Mouse (Mus musculus) cerebellum, adult 11-12 months (tissue): ENCODE results near the gene Myl9.

Source experiments
- DNase-seq: peaks from one replicate; pipeline ENCODE4 v3.0.0; 2022

The Myl9 gene

DNA sequence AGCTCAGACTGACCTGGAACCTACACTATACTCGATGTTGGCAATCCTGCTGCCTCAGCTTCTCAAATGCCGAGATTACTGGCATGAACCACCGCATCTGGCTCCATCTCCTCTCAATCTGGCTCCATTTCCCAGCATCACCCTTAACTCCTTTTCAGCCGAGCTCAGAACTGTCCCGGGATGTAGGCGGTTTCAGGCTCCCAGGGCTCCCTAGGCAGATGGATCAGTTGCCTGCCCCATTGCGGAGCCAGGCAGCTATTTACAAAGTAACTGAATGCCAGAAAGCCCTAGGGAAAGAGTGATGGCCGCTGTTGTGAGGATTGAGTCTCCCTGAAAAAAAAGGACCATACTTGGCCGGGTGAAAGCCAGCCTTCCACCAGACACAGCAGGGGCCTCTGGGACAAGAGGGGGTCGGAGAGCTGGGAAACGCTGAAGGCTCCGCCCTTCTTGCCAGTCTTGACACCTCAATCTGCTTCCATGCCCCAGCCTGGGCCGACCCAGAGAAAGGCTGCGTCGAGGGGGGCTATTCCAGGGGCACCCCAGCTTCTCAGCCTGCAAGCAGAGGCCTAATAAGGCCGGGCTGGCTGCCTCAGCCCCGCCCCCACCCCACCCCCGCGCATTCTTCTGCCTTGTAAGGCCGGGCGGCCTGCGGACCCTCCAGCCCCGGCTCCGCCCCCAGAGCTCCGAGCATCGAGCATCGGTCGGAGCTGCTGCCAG, at the start of gene Myl9:
TSS of gene Myl9 (plus strand) at position 683 of the 717 bp plus-strand sequence.
- no peak for DNase-seq

DNA sequence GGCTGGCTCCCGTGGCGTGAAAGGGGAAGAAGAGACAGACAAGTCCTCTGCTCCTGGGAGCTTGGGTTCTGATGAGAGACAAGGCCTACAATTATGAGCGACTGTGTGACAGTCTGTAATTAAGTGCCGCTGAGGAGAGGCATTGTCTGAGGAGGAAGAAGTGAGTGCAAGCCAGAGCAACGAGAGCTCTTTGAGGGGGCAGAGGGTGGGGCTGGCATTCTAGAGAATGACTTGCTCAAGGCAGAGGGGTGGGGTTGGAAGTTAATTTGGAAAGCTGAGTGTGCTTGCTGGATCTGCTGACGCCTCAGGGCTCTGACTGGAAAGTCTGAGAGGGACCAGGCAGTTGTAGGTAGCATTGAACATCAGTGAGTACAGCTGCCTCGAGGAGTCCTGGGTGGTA, 48.9 kb upstream of the Myl9 start:
- DNase-seq = no peak

GRCm38 (mm10) chr2:156726878-156727277, 48.3 kb upstream of the Myl9 start:
- DNase-seq = peak; percentile 63

- DNase-seq = no peak
Observed at GRCm38 (mm10) chr2:156729537-156730469, 45.4 kb upstream of the Myl9 start.

- no peak for DNase-seq
Observed at GRCm38 (mm10) chr2:156730501-156730921, 44.7 kb upstream of the Myl9 start.

DNA sequence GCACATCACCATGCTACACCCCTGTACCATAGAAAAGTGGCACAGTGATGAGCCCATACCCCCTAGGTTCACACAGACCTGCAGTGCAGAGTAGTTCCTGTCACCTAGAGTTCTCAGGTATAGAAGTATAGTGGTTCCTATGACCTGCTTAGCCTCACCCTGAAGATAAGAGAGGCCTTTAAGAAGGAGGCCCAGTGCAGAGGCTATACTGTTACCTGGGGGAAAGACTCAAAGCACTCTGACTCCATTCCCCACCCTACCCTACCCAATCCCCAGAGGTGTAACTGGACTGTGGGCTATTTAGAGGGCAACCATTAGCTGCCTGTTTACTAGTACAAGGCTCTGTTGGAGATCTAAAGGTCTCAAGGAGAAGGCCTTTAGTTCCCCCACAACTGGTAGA, 43.6 kb upstream of the Myl9 start:
- no peak for DNase-seq

GRCm38 (mm10) chr2:156732109-156732508, 43.1 kb upstream of the Myl9 start:
- DNase-seq = peak; percentile 48

GRCm38 (mm10) chr2:156735761-156736335, 39.4 kb upstream of the Myl9 start:
- peak; percentile 49 for DNase-seq

GRCm38 (mm10) chr2:156736846-156737245, 38.4 kb upstream of the Myl9 start:
- peak; percentile 64 for DNase-seq

DNA sequence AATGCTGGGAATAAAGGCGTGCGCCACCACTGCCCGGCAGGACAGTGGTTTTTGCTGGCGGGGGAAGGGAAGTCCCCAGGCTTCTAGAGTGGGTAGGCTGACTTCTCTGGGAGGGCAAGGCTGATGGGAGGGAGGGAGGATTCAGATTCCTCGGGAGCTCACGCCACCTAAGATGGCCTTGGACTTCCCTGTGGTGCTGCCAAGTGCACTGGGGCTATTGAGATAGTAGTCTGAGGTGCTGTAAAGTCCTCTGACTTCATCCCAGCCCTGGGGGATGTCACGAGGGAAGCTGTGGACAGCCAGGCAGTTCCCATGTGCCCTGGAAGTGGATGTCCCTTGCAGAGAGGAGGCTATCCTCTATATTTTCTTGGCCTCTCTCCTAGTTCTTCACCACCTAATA, 37.2 kb upstream of the Myl9 start:
- no peak for DNase-seq

DNA sequence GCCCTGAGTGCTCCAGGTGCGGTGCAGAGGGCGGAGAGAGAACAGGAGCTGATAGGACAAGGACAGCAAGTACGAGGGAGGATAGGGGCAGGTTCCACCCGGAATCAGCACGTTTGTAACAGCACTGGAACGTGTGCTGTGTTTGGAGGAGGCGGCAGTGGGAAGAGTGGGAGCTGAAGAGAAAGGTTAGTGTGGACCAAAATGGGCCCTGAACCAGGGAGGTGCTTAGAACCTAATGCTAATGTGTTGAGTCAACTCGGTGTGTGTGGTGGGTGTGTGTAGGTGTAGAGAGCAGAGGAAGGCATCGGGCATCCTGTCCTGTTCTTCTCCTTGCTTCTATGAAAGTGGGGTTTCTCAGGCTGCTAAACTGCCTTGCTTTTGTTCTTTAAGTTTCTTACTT, 34.0 kb upstream of the Myl9 start:
- no peak for DNase-seq

DNA sequence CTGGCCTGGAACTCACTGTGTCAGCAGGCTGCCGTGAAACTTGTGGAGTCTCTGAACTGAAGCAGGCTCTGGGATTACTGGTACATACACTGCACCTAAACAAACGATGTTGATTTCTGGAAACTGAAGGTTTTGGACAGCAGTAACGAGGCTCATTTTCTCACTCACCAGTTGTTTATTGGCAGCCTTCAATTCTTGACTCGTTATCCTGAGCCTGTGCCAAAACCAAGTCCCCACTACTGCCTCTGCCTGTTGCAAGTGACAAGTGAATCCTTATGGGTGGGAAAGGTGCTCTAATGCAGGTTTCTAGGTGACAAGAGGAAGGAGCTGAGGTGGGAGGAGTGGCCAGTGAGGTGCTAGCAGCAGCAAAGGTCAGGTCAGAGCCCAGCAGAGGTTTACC, 33.2 kb upstream of the Myl9 start:
- DNase-seq = no peak

GRCm38 (mm10) chr2:156743248-156743647, 32.0 kb upstream of the Myl9 start:
- no peak for DNase-seq

DNA sequence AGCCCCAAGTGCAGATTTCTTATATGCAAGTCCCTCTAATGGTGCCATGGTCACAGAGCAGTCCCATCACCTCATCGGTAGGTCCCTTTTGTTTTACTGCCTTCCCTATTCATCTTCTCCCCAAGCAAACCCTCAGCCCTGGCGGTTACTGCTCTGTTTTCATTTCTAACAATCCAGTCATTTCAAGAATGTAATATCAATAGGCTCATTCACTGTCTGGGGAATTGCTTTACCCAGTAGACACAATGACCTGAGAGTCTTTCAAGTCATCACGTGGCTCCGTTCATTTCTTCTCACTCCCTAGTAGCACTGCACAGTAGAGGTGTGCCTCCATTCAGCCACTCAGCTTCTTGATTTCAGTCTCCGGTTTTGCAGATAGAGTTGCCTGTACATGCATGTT, 30.8 kb upstream of the Myl9 start:
- DNase-seq = no peak

GRCm38 (mm10) chr2:156747315-156747714, 27.9 kb upstream of the Myl9 start:
- DNase-seq = no peak

GRCm38 (mm10) chr2:156749687-156750086, 25.5 kb upstream of the Myl9 start:
- DNase-seq = no peak

DNA sequence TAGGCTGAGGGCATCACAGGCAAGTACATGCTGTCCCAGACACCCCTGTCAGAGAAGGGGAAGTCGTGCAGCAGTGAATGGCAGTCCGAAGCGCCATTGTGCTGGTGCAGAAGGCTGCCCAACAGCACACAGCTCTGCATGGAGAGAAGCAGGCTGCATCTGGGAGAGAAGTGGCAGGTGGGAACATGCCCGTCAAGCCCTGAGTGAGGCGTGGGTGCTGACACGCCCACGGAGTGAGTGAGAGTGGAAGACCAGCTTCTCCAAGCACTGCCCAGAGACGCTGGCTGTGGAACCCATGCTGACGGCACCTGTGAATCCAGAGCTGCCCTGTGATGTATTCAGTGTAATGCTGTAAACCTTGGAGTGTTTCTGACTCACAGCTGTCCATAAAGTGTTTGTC, 18.3 kb upstream of the Myl9 start:
- no peak for DNase-seq

- DNase-seq = no peak
Observed at GRCm38 (mm10) chr2:156760843-156761505, 14.2 kb upstream of the Myl9 start.

GRCm38 (mm10) chr2:156761521-156762278, 13.5 kb upstream of the Myl9 start:
- peak; percentile 36 for DNase-seq

DNA sequence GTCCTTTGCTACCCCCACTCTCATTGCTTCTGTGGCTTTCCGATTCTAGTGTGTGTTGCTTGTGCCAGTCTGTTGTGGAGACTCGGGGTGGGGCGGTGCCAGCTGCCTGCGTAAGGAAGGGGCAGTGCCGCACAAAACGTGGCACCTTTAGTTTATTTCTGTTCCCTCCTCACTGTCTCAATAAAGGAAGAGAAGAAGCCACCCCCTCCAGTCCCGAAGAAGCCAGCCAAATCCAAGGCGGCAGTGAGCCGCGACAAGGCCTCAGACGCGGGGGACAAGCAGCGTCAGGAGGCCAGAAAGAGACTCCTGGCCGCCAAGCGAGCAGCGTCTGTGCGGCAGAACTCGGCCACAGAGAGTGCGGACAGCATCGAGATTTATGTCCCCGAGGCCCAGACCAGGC, 12.7 kb upstream of the Myl9 start:
- no peak for DNase-seq

- DNase-seq = no peak
Observed at GRCm38 (mm10) chr2:156763101-156763500, 12.1 kb upstream of the Myl9 start.

DNA sequence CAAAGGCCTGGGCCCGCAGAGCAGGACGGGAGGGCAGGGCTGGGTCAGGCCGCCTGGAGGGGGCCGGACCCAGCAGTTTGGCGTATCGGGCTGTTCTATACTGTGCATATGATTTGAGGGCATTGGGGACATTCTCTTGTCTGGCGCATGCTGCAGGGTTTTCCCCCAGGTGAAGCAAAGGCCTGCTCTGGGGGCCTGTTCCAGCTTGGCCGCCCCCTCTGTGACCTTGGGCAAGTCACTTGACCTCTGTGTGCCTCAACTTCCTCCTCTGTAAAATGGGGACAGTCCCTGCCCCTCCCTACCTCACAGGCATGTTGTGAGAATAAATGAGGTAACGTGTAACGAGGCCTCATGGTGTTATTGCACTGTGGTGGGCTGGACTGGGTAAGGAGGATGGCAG, 11.2 kb upstream of the Myl9 start:
- DNase-seq = no peak
